Mouse (Mus musculus) kidney, adult 18-20 months (tissue): ENCODE measurements around the gene D930007J09Rik.

Experiments used
- DNase-seq: peaks from one replicate; pipeline ENCODE4 v3.0.0; 2021

Gene D930007J09Rik

GRCm38 (mm10) chr13:32802259-32803081, at the start of gene D930007J09Rik:
D930007J09Rik (minus strand) TSS chr13:32802849.
- no peak for DNase-seq

GRCm38 (mm10) chr13:32851967-32852366, 49.3 kb upstream of the D930007J09Rik start:
- peak; percentile 43 for DNase-seq

- peak; percentile 45 for DNase-seq
Observed at GRCm38 (mm10) chr13:32850668-32851404, 48.2 kb upstream of the D930007J09Rik start, which contains the start of gene Serpinb1a. Serpinb1a (minus strand) TSS chr13:32851185.

- no peak for DNase-seq
Observed at GRCm38 (mm10) chr13:32850156-32850555, 47.5 kb upstream of the D930007J09Rik start.

GRCm38 (mm10) chr13:32849531-32850123, 47.0 kb upstream of the D930007J09Rik start:
- DNase-seq = no peak

- peak; percentile 33 for DNase-seq
Observed at GRCm38 (mm10) chr13:32849092-32849491, 46.4 kb upstream of the D930007J09Rik start.

- no peak for DNase-seq
Observed at GRCm38 (mm10) chr13:32846221-32846620, 43.6 kb upstream of the D930007J09Rik start.

GRCm38 (mm10) chr13:32841349-32841748, 38.7 kb upstream of the D930007J09Rik start:
- no peak for DNase-seq

GRCm38 (mm10) chr13:32839314-32839713, 36.7 kb upstream of the D930007J09Rik start:
- no peak for DNase-seq

- no peak for DNase-seq
Observed at GRCm38 (mm10) chr13:32834513-32834912, 31.9 kb upstream of the D930007J09Rik start.

- no peak for DNase-seq
Observed at GRCm38 (mm10) chr13:32833237-32833636, 30.6 kb upstream of the D930007J09Rik start.

GRCm38 (mm10) chr13:32832776-32833175, 30.1 kb upstream of the D930007J09Rik start:
- no peak for DNase-seq

- DNase-seq = no peak
Observed at GRCm38 (mm10) chr13:32831505-32832273, 29.0 kb upstream of the D930007J09Rik start.

- no peak for DNase-seq
Observed at GRCm38 (mm10) chr13:32828886-32829285, 26.2 kb upstream of the D930007J09Rik start.

- DNase-seq = peak; percentile 68
Observed at GRCm38 (mm10) chr13:32827951-32828350, 25.3 kb upstream of the D930007J09Rik start.

GRCm38 (mm10) chr13:32827111-32827822, 24.6 kb upstream of the D930007J09Rik start:
- DNase-seq = no peak

GRCm38 (mm10) chr13:32825546-32825945, 22.9 kb upstream of the D930007J09Rik start:
- DNase-seq = no peak

- DNase-seq = no peak
Observed at GRCm38 (mm10) chr13:32824377-32825330, 22.0 kb upstream of the D930007J09Rik start.

GRCm38 (mm10) chr13:32823126-32823525, 20.5 kb upstream of the D930007J09Rik start:
- DNase-seq = no peak

GRCm38 (mm10) chr13:32821671-32822070, 19.0 kb upstream of the D930007J09Rik start:
- DNase-seq = no peak

GRCm38 (mm10) chr13:32819926-32820325, 17.3 kb upstream of the D930007J09Rik start:
- DNase-seq = no peak
